Mouse (Mus musculus) C2C12 (cell line): ENCODE data around the gene Hadh.

Experiments used
- CEBPB ChIP-seq: IDR thresholded peaks from one replicate; pipeline ENCODE4 v1.6.1; 2011; ENCODE audit warnings: low read depth, mild to moderate bottlenecking, control low read depth, moderate library complexity
- CTCF ChIP-seq: IDR thresholded peaks from one replicate; pipeline ENCODE4 v1.5.1; 2011; ENCODE audit not compliant: control insufficient read depth, insufficient read depth, insufficient read length
- MAX ChIP-seq: IDR thresholded peaks from one replicate; pipeline ENCODE4 v1.6.1; 2011; ENCODE audit warnings: mild to moderate bottlenecking, control low read depth
- MYOG ChIP-seq: IDR thresholded peaks from one replicate; pipeline ENCODE4 v1.6.1; 2011; ENCODE audit not compliant: control insufficient read depth, insufficient read length; ENCODE audit errors: extremely low read depth
- USF1 ChIP-seq: IDR thresholded peaks from one replicate; pipeline ENCODE4 v1.6.1; 2011; ENCODE audit warnings: low read depth, mild to moderate bottlenecking, control low read depth, moderate library complexity

GRCm38 (mm10) chr3:131299078-131299477 lies 27.2 kb upstream of the Hadh start:
- TF ChIP-seq CTCF (no peak), MAX (no peak), CEBPB (no peak), MYOG (no peak), USF1 (no peak)
